Mouse (Mus musculus) small intestine, adult 2 months (tissue): Measurements from ENCODE around the gene Ugt2b37. TPM values are rescaled to one million over a fixed set of nuclear protein-coding genes. Genes with fewer than 3 reads are reported as not detected.
"Not testable (repeated sequence)": the region's sequence is repeated elsewhere in the genome, so short reads cannot be mapped to it uniquely, and the experiment has no call there.

Source experiments
- H3K27ac ChIP-seq: fragments of 200-500 bp; 2 replicates; pipeline ENCODE4 v1.5.1; 2012; ENCODE audit warnings: low read depth, low read length, control low read depth, inconsistent platforms; ENCODE audit not compliant: insufficient read depth
- H3K27me3 ChIP-seq: fragments of 200-500 bp; 2 replicates; pipeline ENCODE4 v1.6.1; 2012; ENCODE audit warnings: mild to moderate bottlenecking, moderate library complexity, low read length, inconsistent platforms; ENCODE audit not compliant: control insufficient read depth, insufficient read depth
- H3K36me3 ChIP-seq: fragments of 200-500 bp; 2 replicates; pipeline ENCODE4 v1.6.1; 2012; ENCODE audit warnings: mild to moderate bottlenecking, low read length, control low read depth, inconsistent platforms; ENCODE audit not compliant: control insufficient read depth, insufficient read depth
- H3K4me1 ChIP-seq: fragments of 200-500 bp; 2 replicates; pipeline ENCODE4 v1.6.1; 2012; ENCODE audit warnings: low read length, inconsistent platforms, mixed read lengths; ENCODE audit not compliant: control insufficient read depth, insufficient read depth, insufficient read length
- H3K4me3 ChIP-seq: fragments of 200-500 bp; 2 replicates; pipeline ENCODE4 v1.5.1; 2012; ENCODE audit warnings: low read depth, mild to moderate bottlenecking, control low read depth, inconsistent platforms, low read length, moderate library complexity
- CTCF ChIP-seq: fragments of 200-500 bp; IDR thresholded peaks from 2 replicates; pipeline ENCODE4 v1.5.1; 2012; ENCODE audit warnings: low read depth, mild to moderate bottlenecking, control low read depth, inconsistent platforms, low read length, moderate library complexity, mixed read lengths; ENCODE audit not compliant: insufficient replicate concordance, insufficient read length; ENCODE audit errors: extremely low read depth
- POLR2A ChIP-seq: fragments of 200-500 bp; IDR thresholded peaks from 2 replicates; pipeline ENCODE4 v1.6.1; 2012; ENCODE audit warnings: low read depth, mild to moderate bottlenecking, control low read depth, inconsistent platforms, low read length, moderate library complexity
- WGBS: fragments of 180-500 bp; shearing (Covaris S2); methylation state at CpG from one replicate; pipeline ENCODE4 v1.1.7; 2018; 5-methylcytosine and 5-hydroxymethylcytosine counted together
- polyA plus RNA-seq: library from polyadenylated mRNA; depleted of rRNA; stranded (reverse); fragments of >200 nt; gene quantifications from 2 replicates; pipeline ENCODE4 v1.2.3, GENCODE M21; 2012; rRNA removed

The Ugt2b37 gene
- polyA plus RNA-seq, result not detected in 2 replicates

GRCm38 (mm10) chr5:87254676-87255075 is at the start of gene Ugt2b37:
Ugt2b37 (minus strand) TSS chr5:87254804.
- H3K36me3 ChIP-seq, H3K4me1 ChIP-seq, H3K27me3 ChIP-seq, H3K27ac ChIP-seq, H3K4me3 ChIP-seq: not testable (repeated sequence)
- 63% methylated on average over 3 of the region's 3 CpGs for WGBS

- not testable (repeated sequence) for H3K4me1 ChIP-seq, H3K4me3 ChIP-seq, H3K36me3 ChIP-seq, H3K27me3 ChIP-seq, H3K27ac ChIP-seq
- 27% methylated on average over 4 of the region's 4 CpGs for WGBS
Measured at GRCm38 (mm10) chr5:87286180-87286579, 31.6 kb upstream of the Ugt2b37 start.

- not testable (repeated sequence) for H3K27ac ChIP-seq, H3K4me1 ChIP-seq, H3K27me3 ChIP-seq, H3K36me3 ChIP-seq, H3K4me3 ChIP-seq
- 82% methylated on average over 4 of the region's 4 CpGs for WGBS
Measured at GRCm38 (mm10) chr5:87275986-87276385, 21.4 kb upstream of the Ugt2b37 start.

GRCm38 (mm10) chr5:87275581-87275980 is 21.0 kb upstream of the Ugt2b37 start:
- Histone ChIP-seq H3K4me1 (no peaks in the 10 kb centered on the region), H3K36me3 (no peaks in the 10 kb centered on the region), H3K4me3 (no peak overlapping the region), H3K27ac (no peak overlapping the region), H3K27me3 (no peaks in the 10 kb centered on the region)
- WGBS, result 73% methylated on average over 6 of the region's 6 CpGs
- no peak for TF ChIP-seq POLR2A

GRCm38 (mm10) chr5:87255831-87256230 is 1.2 kb upstream of the Ugt2b37 start:
- Histone ChIP-seq H3K27ac (no peak overlapping the region), H3K27me3 (no peaks in the 10 kb centered on the region), H3K36me3 (no peaks in the 10 kb centered on the region), H3K4me1 (no peaks in the 10 kb centered on the region), H3K4me3 (no peak overlapping the region)
- 64% methylated on average over 3 of the region's 3 CpGs for WGBS
- TF ChIP-seq CTCF (no peak), POLR2A (no peak)

GRCm38 (mm10) chr5:87242140-87242539 is 12.5 kb downstream of the Ugt2b37 start:
- not testable (repeated sequence) for H3K36me3 ChIP-seq, H3K27ac ChIP-seq, H3K4me1 ChIP-seq, H3K4me3 ChIP-seq, H3K27me3 ChIP-seq

- not testable (repeated sequence) for H3K4me3 ChIP-seq, H3K4me1 ChIP-seq, H3K36me3 ChIP-seq, H3K27ac ChIP-seq, H3K27me3 ChIP-seq
- WGBS, result 25% methylated on average over 2 of the region's 2 CpGs
Measured at GRCm38 (mm10) chr5:87196430-87196829, 58.2 kb downstream of the Ugt2b37 start.

Other genes starting within 250 kb of the Ugt2b37 start
- gene Ugt2b36, start 162.2 kb downstream of the Ugt2b37 start, polyA plus RNA-seq, result 0.85 and 1.2 TPM in 2 replicates
- 1.4 and 3.9 TPM in 2 replicates for gene Ugt2b5, start 114.5 kb downstream of the Ugt2b37 start, polyA plus RNA-seq
- gene Ugt2a3, start 82.4 kb upstream of the Ugt2b37 start, polyA plus RNA-seq, result 4.8 and 11.6 TPM in 2 replicates
- gene Ugt2b38, start 169.4 kb upstream of the Ugt2b37 start, polyA plus RNA-seq, result 0.90 TPM in 1 of 2 replicates, not detected in the other
- not detected in 2 replicates for gene Ugt2a2, start 227.5 kb upstream of the Ugt2b37 start, polyA plus RNA-seq
- not detected in 2 replicates for gene Gm43638, start 232.0 kb upstream of the Ugt2b37 start, polyA plus RNA-seq
- not detected in 2 replicates for gene Ugt2a1, start 236.1 kb upstream of the Ugt2b37 start, polyA plus RNA-seq